Mouse (Mus musculus) mammary gland, adult 2 months (tissue): ENCODE measurements around the gene Mob3c. TPM values are rescaled to one million over a fixed set of nuclear protein-coding genes. Genes with fewer than 3 reads are reported as not detected.

Experiments
- polyA plus RNA-seq: library from polyadenylated mRNA; depleted of rRNA; stranded (reverse); fragments of >200 nt; gene quantifications from 2 replicates; pipeline ENCODE4 v1.2.3, GENCODE M21; 2012; ENCODE audit warnings: low replicate concordance; rRNA removed

The Mob3c gene
- polyA plus RNA-seq = 24.5 and 44.3 TPM in 2 replicates

GRCm38 (mm10) chr4:115827888-115828571, at the start of gene Mob3c:
Gene Mob3c (plus strand): TSS chr4:115828092.

DNA sequence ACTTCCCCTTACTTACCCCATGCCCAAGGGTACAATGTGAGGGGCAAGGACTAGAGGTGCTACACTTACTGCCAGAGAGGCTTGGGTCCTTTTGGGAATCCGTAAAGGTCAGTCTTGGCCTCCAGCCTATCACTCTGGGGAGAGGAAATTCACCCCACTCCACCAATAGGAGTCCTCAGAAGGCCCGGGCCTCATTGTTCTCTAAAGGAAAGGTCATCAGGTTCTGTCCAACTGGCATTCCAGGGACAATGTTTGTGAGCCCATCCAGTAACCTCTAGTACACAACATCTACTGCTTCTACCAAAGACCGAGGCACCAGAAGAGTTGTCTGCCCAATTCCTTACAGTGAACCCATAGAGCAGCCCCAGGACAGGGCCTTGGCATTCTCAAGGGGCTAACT, 47.0 kb upstream of the Mob3c start, which contains the start of gene Tex38:
Gene Tex38, minus strand, starts transcription at position 101 of the 400 bp plus-strand sequence.

DNA sequence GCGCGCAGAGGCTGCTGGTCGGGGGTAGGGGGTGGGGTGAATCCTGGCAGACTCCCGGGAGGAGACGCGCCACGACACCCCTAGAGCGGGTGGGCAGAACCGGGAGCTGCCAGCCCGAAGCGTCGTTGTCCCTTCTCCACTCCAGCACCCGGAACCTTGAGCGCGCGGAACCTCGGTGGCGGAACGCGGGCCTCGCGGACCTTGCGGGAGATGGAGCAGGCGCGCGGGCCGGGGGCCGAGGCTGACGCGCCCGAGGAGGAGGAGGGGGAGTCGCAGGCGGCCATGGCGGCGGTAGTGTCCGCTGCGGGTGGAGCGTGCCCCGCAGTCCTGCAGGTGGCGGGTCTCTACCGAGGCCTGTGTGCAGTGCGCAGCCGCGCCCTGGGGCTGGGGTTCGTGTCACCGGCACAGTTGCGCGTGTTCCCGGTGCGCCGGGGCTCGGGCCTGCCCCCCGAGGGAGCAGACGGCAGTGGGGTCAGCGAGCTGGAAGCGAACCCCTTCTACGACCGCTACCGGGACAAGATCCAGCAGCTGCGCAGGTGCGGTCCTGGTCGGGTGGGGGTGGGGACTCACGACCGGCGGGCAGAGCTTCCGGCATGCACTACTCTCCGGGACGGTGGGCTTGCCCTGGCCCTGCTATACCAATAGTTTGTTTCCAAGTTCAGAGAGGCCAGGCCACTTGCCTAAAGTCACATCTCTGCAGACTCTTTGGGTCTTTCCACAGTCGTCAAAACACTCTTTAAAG, 43.0 kb upstream of the Mob3c start, which contains the start of gene Atpaf1:
Gene Atpaf1, plus strand, starts transcription at position 44 of the 742 bp plus-strand sequence.

DNA sequence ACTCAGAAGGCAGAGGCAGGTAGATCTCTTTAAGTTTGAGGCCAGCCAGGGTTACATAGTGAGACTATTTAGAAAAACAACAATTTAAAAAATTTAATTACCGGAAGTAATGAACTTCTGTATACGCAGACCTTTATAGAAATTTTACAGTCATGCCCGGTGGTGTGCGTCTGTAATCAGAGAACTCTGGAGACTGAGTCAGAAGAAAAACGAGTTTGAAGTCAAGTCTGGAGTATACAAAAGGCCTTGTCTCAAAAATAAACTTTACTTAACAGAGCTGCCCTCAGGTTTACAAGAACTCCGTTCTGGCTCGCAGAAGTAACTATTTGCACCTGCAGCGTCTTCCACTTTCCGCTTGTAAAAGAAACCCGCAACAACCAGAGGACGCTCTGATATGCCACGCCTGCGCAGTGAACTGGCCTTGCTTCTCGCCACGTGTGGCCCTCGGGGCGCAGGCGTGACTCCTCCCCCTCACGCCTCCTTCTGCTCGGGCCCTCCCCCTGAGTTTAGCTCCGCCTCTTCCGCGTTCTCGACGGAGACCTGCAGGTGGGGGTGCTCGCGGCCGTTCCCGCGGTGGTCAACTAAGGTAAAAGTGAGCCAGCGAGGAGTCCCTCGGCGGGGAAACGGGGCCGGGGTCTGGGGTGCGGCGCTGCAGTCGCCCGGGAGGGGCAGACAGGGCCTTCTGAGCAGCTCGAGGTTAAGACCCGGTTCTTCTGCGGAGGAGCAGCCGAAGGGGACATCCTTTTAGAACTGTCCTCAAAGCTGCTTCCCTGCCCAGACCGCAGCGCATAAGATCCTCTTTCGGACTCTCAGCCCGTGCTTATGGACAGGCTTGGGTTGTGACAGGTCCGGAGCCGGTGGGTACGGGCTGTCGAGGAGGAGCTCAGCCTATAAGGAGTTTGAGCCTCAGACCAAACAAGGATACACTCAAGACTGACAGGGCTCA, 11.1 kb downstream of the Mob3c start, which contains the start of gene Mknk1:
Gene Mknk1, plus strand, starts transcription at position 503 of the 946 bp plus-strand sequence.

DNA sequence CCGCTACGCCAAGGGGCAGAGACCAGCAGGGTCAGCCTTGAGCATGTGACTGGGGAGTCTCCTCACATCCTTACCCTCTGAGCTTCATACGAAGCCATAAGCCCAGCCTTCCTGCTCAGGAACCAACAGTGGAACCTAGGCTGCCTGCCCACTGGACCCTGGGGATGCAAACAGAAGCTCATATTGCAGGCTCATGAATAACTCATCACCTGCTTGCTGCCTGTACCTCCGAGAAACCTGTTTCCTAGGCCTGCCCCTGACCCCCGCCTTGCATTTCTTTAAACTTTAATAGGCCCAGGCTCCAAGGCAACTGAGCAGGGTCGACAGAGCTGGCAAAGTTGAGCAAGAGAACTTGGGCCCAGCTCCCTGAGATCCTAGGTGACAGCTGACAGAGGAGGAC, 56.1 kb downstream of the Mob3c start, which contains the start of gene Kncn:
Gene Kncn, plus strand, starts transcription at position 379 of the 400 bp plus-strand sequence.

Other genes with a start within 250 kb of the Mob3c start
- gene Cyp4a32, start 227.1 kb upstream of the Mob3c start, polyA plus RNA-seq = 0.17 TPM in 1 of 2 replicates, not detected in the other
- 84.3 and 145 TPM in 2 replicates for gene Cyp4b1, start 180.4 kb upstream of the Mob3c start, polyA plus RNA-seq
- gene Efcab14, start 90.3 kb upstream of the Mob3c start, polyA plus RNA-seq = 31.3 and 32.9 TPM in 2 replicates
- 0.57 TPM in 1 of 2 replicates, not detected in the other for gene Tex38, start 47.1 kb upstream of the Mob3c start, polyA plus RNA-seq
- 22.8 and 39.5 TPM in 2 replicates for gene Atpaf1, start 43.3 kb upstream of the Mob3c start, polyA plus RNA-seq
- 65.7 and 87.5 TPM in 2 replicates for gene Mknk1, start 11.1 kb downstream of the Mob3c start, polyA plus RNA-seq
- 0.07 TPM in 1 of 2 replicates, not detected in the other for gene Kncn, start 56.3 kb downstream of the Mob3c start, polyA plus RNA-seq
- not detected in 2 replicates for gene 6430628N08Rik, start 62.6 kb downstream of the Mob3c start, polyA plus RNA-seq
- gene Dmbx1, start 111.8 kb downstream of the Mob3c start, polyA plus RNA-seq = not detected in 2 replicates
- gene Faah, start 189.8 kb downstream of the Mob3c start, polyA plus RNA-seq = 20.3 and 35.2 TPM in 2 replicates
- gene Nsun4, start 225.8 kb downstream of the Mob3c start, polyA plus RNA-seq = 6.6 and 19.6 TPM in 2 replicates
- 77.8 and 327 TPM in 2 replicates for gene Uqcrh, start 247.0 kb downstream of the Mob3c start, polyA plus RNA-seq
- 73.6 and 93.1 TPM in 2 replicates for gene Lrrc41, start 247.2 kb downstream of the Mob3c start, polyA plus RNA-seq